Mouse (Mus musculus): Measurements from ENCODE around the gene Kcnip1. TPM values are rescaled to one million over a fixed set of nuclear protein-coding genes. Genes with fewer than 3 reads are reported as not detected.

Kcnip1 gene
- polyA plus RNA-seq, 1 experiment from 2014 or later, result 110 TPM

DNA sequence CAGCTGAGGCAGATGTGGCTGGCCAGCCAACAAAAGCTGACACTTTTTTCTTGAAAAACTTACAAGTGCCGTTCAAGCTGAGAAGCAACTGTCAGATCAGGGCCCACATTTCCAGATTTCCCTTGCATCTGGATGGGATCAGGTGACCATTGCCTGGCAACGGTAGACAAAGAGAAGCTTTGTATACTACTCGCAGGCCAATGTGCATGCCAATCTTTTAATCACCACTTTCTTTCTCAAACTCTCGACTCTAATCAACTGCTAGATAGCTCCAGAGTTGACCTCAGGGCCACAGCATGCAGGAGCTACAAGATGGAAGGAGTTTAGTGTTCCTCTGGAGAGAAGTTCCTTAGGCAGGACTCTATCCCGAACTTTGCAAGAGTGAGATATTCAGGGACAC lies 41.8 kb downstream of the Kcnip1 start:
- 38% methylated on average over 5 of the region's 5 CpGs for WGBS
- no peaks in the 10 kb centered on the region for H3K4me1 ChIP-seq (replicated peaks; ENCODE audit: control insufficient read depth, insufficient read depth, low read length)

GRCm38 (mm10) chr11:33946501-33946900 lies 46.5 kb downstream of the Kcnip1 start:
- no peaks in the 10 kb centered on the region for H3K27me3 ChIP-seq (ENCODE audit: control insufficient read depth, insufficient read depth, low read length)
- H3K27ac ChIP-seq, result no peak overlapping the region
- no peak overlapping the region for H3K9ac ChIP-seq
- H3K4me1 ChIP-seq (replicated peaks; ENCODE audit: control insufficient read depth, insufficient read depth, low read length), result no peaks in the 10 kb centered on the region
- no peak for DNase-seq (ENCODE audit: low spot score)
- no peaks in the 10 kb centered on the region for H3K36me3 ChIP-seq (replicated peaks; ENCODE audit: control insufficient read depth, insufficient read depth)
- ATAC-seq (ENCODE audit: low FRiP score), result no peak
- 91% methylated on average over 4 of the region's 4 CpGs for WGBS
- H3K4me2 ChIP-seq (replicated peaks), result no peak overlapping the region
- H3K4me3 ChIP-seq (replicated peaks; ENCODE audit: low read length), result no peak overlapping the region
- H3K9me3 ChIP-seq (ENCODE audit: control insufficient read depth, low read length), result no peaks in the 10 kb centered on the region

More for the DNA sequence above, 41.8 kb downstream of the Kcnip1 start:
- DNase-seq (ENCODE audit: low spot score) (no peak), ATAC-seq (ENCODE audit: low FRiP score) (no peak)
- H3K27ac ChIP-seq, result no peak overlapping the region
- no peak overlapping the region for H3K4me2 ChIP-seq (replicated peaks)
- no peaks in the 10 kb centered on the region for H3K9me3 ChIP-seq (ENCODE audit: control insufficient read depth, low read length)
- H3K4me3 ChIP-seq (replicated peaks; ENCODE audit: low read length), result no peak overlapping the region
- no peaks in the 10 kb centered on the region for H3K36me3 ChIP-seq (replicated peaks; ENCODE audit: control insufficient read depth, insufficient read depth)
- H3K27me3 ChIP-seq (ENCODE audit: control insufficient read depth, insufficient read depth, low read length), result no peaks in the 10 kb centered on the region
- no peak overlapping the region for H3K9ac ChIP-seq

DNA sequence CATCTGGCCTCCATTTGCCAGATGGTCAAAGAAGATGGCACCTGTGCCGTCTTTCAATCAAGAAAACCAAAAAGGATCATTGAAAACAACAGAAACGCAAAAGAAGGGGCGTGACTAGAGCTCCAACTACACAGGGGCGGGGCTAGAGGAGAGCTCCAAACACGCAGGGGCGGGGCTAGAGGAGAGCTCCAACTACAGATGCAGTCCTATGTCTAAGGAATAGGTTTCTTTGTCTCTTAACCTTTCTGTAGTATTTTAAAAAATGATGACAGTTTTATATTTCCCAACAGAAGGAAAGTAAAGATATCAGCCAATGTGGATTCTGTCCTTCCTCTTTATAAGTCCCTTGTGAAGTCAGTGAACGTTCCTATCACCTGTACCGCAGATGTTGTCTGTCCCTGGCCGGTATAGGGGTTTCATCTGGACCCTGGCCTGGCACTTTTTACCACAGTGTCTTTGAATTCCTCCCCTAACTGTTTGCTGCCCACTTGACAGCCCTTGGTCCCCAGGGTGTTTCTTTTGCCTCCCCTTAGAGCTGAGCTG lies 48.1 kb downstream of the Kcnip1 start:
- Histone ChIP-seq H3K27ac (no peak overlapping the region), H3K4me3 (replicated peaks; ENCODE audit: low read length) (no peak overlapping the region), H3K4me2 (replicated peaks) (no peak overlapping the region), H3K9me3 (ENCODE audit: control insufficient read depth, low read length) (no peaks in the 10 kb centered on the region), H3K9ac (no peak overlapping the region), H3K27me3 (ENCODE audit: control insufficient read depth, insufficient read depth, low read length) (no peaks in the 10 kb centered on the region), H3K4me1 (replicated peaks; ENCODE audit: control insufficient read depth, insufficient read depth, low read length) (no peaks in the 10 kb centered on the region), H3K36me3 (replicated peaks; ENCODE audit: control insufficient read depth, insufficient read depth) (no peaks in the 10 kb centered on the region)
- DNase-seq (ENCODE audit: low spot score) (no peak), ATAC-seq (ENCODE audit: low FRiP score) (no peak)
- 87% methylated on average over 9 of the region's 9 CpGs for WGBS

GRCm38 (mm10) chr11:33944067-33944785 lies 48.7 kb downstream of the Kcnip1 start:
- Histone ChIP-seq H3K36me3 (replicated peaks; ENCODE audit: control insufficient read depth, insufficient read depth) (no peaks in the 10 kb centered on the region), H3K27ac (no peak overlapping the region), H3K27me3 (ENCODE audit: control insufficient read depth, insufficient read depth, low read length) (no peaks in the 10 kb centered on the region), H3K9ac (no peak overlapping the region), H3K4me1 (replicated peaks; ENCODE audit: control insufficient read depth, insufficient read depth, low read length) (no peaks in the 10 kb centered on the region), H3K4me2 (replicated peaks) (no peak overlapping the region), H3K4me3 (replicated peaks; ENCODE audit: low read length) (no peak overlapping the region), H3K9me3 (ENCODE audit: control insufficient read depth, low read length) (no peaks in the 10 kb centered on the region)
- ATAC-seq (ENCODE audit: low FRiP score) (no peak), DNase-seq (ENCODE audit: low spot score) (no peak)
- WGBS, result 69% methylated on average over 4 of the region's 4 CpGs

DNA sequence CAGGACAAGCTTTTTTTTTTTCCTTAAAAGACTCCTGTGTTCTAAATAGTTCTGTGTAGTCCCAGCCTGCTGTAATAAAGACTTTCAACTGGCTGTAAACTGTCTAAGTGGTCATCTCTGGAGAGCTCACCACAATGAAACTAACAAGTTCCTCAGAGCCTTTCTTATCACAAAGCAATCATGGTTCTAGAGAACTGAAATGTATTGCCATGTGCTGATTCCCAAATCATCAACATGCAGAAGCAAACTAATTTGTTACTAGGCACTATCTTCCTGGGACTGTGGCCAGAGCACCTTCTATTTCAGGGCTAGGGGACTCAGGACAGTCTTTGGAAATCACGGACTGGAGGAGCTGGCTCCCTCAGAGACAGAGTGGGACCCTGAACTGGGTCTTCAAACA lies 49.4 kb downstream of the Kcnip1 start:
- Histone ChIP-seq H3K36me3 (replicated peaks; ENCODE audit: control insufficient read depth, insufficient read depth) (no peaks in the 10 kb centered on the region), H3K4me3 (replicated peaks; ENCODE audit: low read length) (no peak overlapping the region), H3K9ac (no peak overlapping the region), H3K4me1 (replicated peaks; ENCODE audit: control insufficient read depth, insufficient read depth, low read length) (no peaks in the 10 kb centered on the region), H3K27me3 (ENCODE audit: control insufficient read depth, insufficient read depth, low read length) (no peaks in the 10 kb centered on the region), H3K27ac (no peak overlapping the region), H3K4me2 (replicated peaks) (no peak overlapping the region), H3K9me3 (ENCODE audit: control insufficient read depth, low read length) (no peaks in the 10 kb centered on the region)
- no peak for ATAC-seq (ENCODE audit: low FRiP score)
- WGBS, result 79% methylated on average over 1 of the region's 1 CpGs
- no peak for DNase-seq (ENCODE audit: low spot score)

- Histone ChIP-seq H3K4me2 (replicated peaks) (no peak overlapping the region), H3K4me3 (replicated peaks; ENCODE audit: low read length) (no peak overlapping the region), H3K36me3 (replicated peaks; ENCODE audit: control insufficient read depth, insufficient read depth) (no peaks in the 10 kb centered on the region), H3K9ac (no peak overlapping the region), H3K4me1 (replicated peaks; ENCODE audit: control insufficient read depth, insufficient read depth, low read length) (no peaks in the 10 kb centered on the region), H3K27ac (no peak overlapping the region), H3K9me3 (ENCODE audit: control insufficient read depth, low read length) (no peaks in the 10 kb centered on the region), H3K27me3 (ENCODE audit: control insufficient read depth, insufficient read depth, low read length) (no peaks in the 10 kb centered on the region)
- WGBS, result 86% methylated on average over 4 of the region's 4 CpGs
- no peak for ATAC-seq (ENCODE audit: low FRiP score)
- DNase-seq (ENCODE audit: low spot score), result no peak
Measured at GRCm38 (mm10) chr11:33939456-33940113, 53.4 kb downstream of the Kcnip1 start.

- 57% methylated on average over 7 of the region's 7 CpGs for WGBS
- H3K9me3 ChIP-seq (ENCODE audit: control insufficient read depth, low read length), result no peaks in the 10 kb centered on the region
- no peak overlapping the region for H3K9ac ChIP-seq
- H3K4me2 ChIP-seq (replicated peaks), result no peak overlapping the region
- no peak overlapping the region for H3K27ac ChIP-seq
- H3K4me1 ChIP-seq (replicated peaks; ENCODE audit: control insufficient read depth, insufficient read depth, low read length), result no peaks in the 10 kb centered on the region
- H3K4me3 ChIP-seq (replicated peaks; ENCODE audit: low read length), result no peak overlapping the region
- H3K36me3 ChIP-seq (replicated peaks; ENCODE audit: control insufficient read depth, insufficient read depth), result no peaks in the 10 kb centered on the region
- DNase-seq (ENCODE audit: low spot score) (no peak), ATAC-seq (ENCODE audit: low FRiP score) (no peak)
- no peaks in the 10 kb centered on the region for H3K27me3 ChIP-seq (ENCODE audit: control insufficient read depth, insufficient read depth, low read length)
Measured at GRCm38 (mm10) chr11:33938561-33939274, 54.2 kb downstream of the Kcnip1 start.

GRCm38 (mm10) chr11:33937641-33938040 lies 55.3 kb downstream of the Kcnip1 start:
- no peaks in the 10 kb centered on the region for H3K36me3 ChIP-seq (replicated peaks; ENCODE audit: control insufficient read depth, insufficient read depth)
- DNase-seq (ENCODE audit: low spot score) (no peak), ATAC-seq (ENCODE audit: low FRiP score) (no peak)
- H3K4me1 ChIP-seq (replicated peaks; ENCODE audit: control insufficient read depth, insufficient read depth, low read length), result no peaks in the 10 kb centered on the region
- H3K9me3 ChIP-seq (ENCODE audit: control insufficient read depth, low read length), result no peaks in the 10 kb centered on the region
- no peak overlapping the region for H3K4me3 ChIP-seq (replicated peaks; ENCODE audit: low read length)
- H3K27me3 ChIP-seq (ENCODE audit: control insufficient read depth, insufficient read depth, low read length), result no peaks in the 10 kb centered on the region
- 93% methylated on average over 8 of the region's 8 CpGs for whole genome bisulfite sequencing
- no peak overlapping the region for H3K4me2 ChIP-seq (replicated peaks)
- H3K9ac ChIP-seq, result no peak overlapping the region
- no peak overlapping the region for H3K27ac ChIP-seq

DNA sequence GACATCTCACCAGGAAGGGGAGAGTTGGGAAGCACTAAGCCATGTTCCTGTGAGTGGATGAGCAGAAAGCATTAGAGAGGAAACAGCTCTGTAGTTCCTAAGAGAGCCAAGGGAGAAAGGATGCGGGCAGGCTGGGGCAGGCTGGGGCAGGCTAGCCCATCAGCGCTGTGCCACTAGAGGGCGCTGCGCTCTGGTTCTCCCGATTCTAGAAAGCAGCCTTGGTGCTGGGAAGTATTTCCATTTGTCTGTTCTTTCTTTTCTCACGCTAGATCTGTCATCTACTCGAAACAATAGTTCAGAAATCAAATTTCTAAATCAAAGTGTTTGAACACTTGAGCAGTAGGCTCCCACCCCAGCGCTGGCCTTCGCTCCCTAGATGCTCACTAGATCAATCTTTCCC lies 58.7 kb downstream of the Kcnip1 start:
- no peaks in the 10 kb centered on the region for H3K36me3 ChIP-seq (replicated peaks; ENCODE audit: control insufficient read depth, insufficient read depth)
- 67% methylated on average over 9 of the region's 9 CpGs for WGBS
- peaks cover under 1% of the 10 kb centered on the region; the same call in 1 of the 2 replicates for H3K4me1 ChIP-seq (replicated peaks; ENCODE audit: control insufficient read depth, insufficient read depth, low read length)
- H3K27me3 ChIP-seq (ENCODE audit: control insufficient read depth, insufficient read depth, low read length), result no peaks in the 10 kb centered on the region
- H3K4me2 ChIP-seq (replicated peaks), result no peak overlapping the region
- ATAC-seq (ENCODE audit: low FRiP score), result no peak
- no peak for DNase-seq (ENCODE audit: low spot score)
- no peak overlapping the region for H3K9ac ChIP-seq
- no peaks in the 10 kb centered on the region for H3K9me3 ChIP-seq (ENCODE audit: control insufficient read depth, low read length)
- H3K27ac ChIP-seq, result no peak overlapping the region
- H3K4me3 ChIP-seq (replicated peaks; ENCODE audit: low read length), result no peak overlapping the region

Measured in hindbrain, embryonic 14.5 days (tissue).